Mouse (Mus musculus): ENCODE data around the gene Gm3500.
"Not testable (repeated sequence)": the region's sequence is repeated elsewhere in the genome, so short reads cannot be mapped to it uniquely, and the experiment has no call there.

Gene Gm3500

GRCm38 (mm10) chr14:5388949-5389348, at the start of gene Gm3500:
Gene Gm3500, minus strand, starts transcription at chr14:5389049.
- POLR2A ChIA-PET, CTCF ChIA-PET: not testable (repeated sequence)

GRCm38 (mm10) chr14:5334828-5335227, 54.0 kb downstream of the Gm3500 start, which contains the start of gene Gm3542:
Gene Gm3542, minus strand, starts transcription at chr14:5334928.
- CTCF ChIA-PET, POLR2A ChIA-PET: not testable (repeated sequence)
